Mouse (Mus musculus): ENCODE measurements around the gene Gm20605.

The Gm20605 gene

GRCm38 (mm10) chr5:137628498-137629305, at the start of gene Gm20605, which contains the start of the genes Fbxo24 and Lrch4:
Gm20605 (plus strand) TSS chr5:137629175.
Fbxo24 (minus strand) TSS chr5:137629002.
Lrch4 (plus strand) TSS chr5:137629121.
- in situ Hi-C loops (cut with MseI, MboI) = no loop called here

- in situ Hi-C loops (cut with MseI, MboI) = no loop called here
Observed at GRCm38 (mm10) chr5:137580246-137580645, 48.7 kb upstream of the Gm20605 start.

- in situ Hi-C loops (cut with MseI, MboI) = no loop called here
Observed at GRCm38 (mm10) chr5:137582702-137583101, 46.3 kb upstream of the Gm20605 start.

GRCm38 (mm10) chr5:137583670-137584169, 45.3 kb upstream of the Gm20605 start:
- in situ Hi-C loops (cut with MseI, MboI) = no loop called here

- in situ Hi-C loops (cut with MseI, MboI) = no loop called here
Observed at GRCm38 (mm10) chr5:137584976-137585375, 44.0 kb upstream of the Gm20605 start.

GRCm38 (mm10) chr5:137590507-137590906, 38.5 kb upstream of the Gm20605 start:
- in situ Hi-C loops (cut with MseI, MboI) = no loop called here

GRCm38 (mm10) chr5:137595921-137596320, 33.1 kb upstream of the Gm20605 start:
- in situ Hi-C loops (cut with MseI, MboI) = no loop called here

GRCm38 (mm10) chr5:137596601-137597261, 32.2 kb upstream of the Gm20605 start:
- in situ Hi-C loops (cut with MseI, MboI) = no loop called here

- in situ Hi-C loops (cut with MseI, MboI) = no loop called here
Observed at GRCm38 (mm10) chr5:137597625-137598024, 31.4 kb upstream of the Gm20605 start.

- in situ Hi-C loops (cut with MseI, MboI) = no loop called here
Observed at GRCm38 (mm10) chr5:137598100-137598826, 30.7 kb upstream of the Gm20605 start.

- in situ Hi-C loops (cut with MseI, MboI) = no loop called here
Observed at GRCm38 (mm10) chr5:137599600-137599999, 29.4 kb upstream of the Gm20605 start.

- in situ Hi-C loops (cut with MseI, MboI) = no loop called here
Observed at GRCm38 (mm10) chr5:137600281-137600618, 28.7 kb upstream of the Gm20605 start.

GRCm38 (mm10) chr5:137600619-137601364, 28.2 kb upstream of the Gm20605 start, which contains the start of gene Mospd3:
Mospd3 (minus strand) TSS chr5:137601058.
- in situ Hi-C loops (cut with MseI, MboI) = no loop called here

GRCm38 (mm10) chr5:137601365-137601729, 27.6 kb upstream of the Gm20605 start:
- in situ Hi-C loops (cut with MseI, MboI) = no loop called here

GRCm38 (mm10) chr5:137607860-137608653, 20.9 kb upstream of the Gm20605 start:
- in situ Hi-C loops (cut with MseI, MboI) = no loop called here

GRCm38 (mm10) chr5:137608654-137609190, 20.3 kb upstream of the Gm20605 start:
- in situ Hi-C loops (cut with MseI, MboI) = no loop called here

GRCm38 (mm10) chr5:137609292-137609691, 19.7 kb upstream of the Gm20605 start:
- in situ Hi-C loops (cut with MseI, MboI) = no loop called here

- in situ Hi-C loops (cut with MseI, MboI) = no loop called here
Observed at GRCm38 (mm10) chr5:137610056-137610455, 18.9 kb upstream of the Gm20605 start.

GRCm38 (mm10) chr5:137610548-137611244, 18.3 kb upstream of the Gm20605 start:
- in situ Hi-C loops (cut with MseI, MboI) = no loop called here

GRCm38 (mm10) chr5:137611245-137611602, 17.8 kb upstream of the Gm20605 start:
- in situ Hi-C loops (cut with MseI, MboI) = no loop called here

Data from mouse trophoblast stem cell (cell line).